Mouse (Mus musculus): ENCODE measurements at regions not wholly inside any gene's neighbourhood (a gene's known extent, or its start where the extent isn't known, plus 50 kb on each side); places are given as distances from the start of the nearest gene placed in this dataset.

DNA sequence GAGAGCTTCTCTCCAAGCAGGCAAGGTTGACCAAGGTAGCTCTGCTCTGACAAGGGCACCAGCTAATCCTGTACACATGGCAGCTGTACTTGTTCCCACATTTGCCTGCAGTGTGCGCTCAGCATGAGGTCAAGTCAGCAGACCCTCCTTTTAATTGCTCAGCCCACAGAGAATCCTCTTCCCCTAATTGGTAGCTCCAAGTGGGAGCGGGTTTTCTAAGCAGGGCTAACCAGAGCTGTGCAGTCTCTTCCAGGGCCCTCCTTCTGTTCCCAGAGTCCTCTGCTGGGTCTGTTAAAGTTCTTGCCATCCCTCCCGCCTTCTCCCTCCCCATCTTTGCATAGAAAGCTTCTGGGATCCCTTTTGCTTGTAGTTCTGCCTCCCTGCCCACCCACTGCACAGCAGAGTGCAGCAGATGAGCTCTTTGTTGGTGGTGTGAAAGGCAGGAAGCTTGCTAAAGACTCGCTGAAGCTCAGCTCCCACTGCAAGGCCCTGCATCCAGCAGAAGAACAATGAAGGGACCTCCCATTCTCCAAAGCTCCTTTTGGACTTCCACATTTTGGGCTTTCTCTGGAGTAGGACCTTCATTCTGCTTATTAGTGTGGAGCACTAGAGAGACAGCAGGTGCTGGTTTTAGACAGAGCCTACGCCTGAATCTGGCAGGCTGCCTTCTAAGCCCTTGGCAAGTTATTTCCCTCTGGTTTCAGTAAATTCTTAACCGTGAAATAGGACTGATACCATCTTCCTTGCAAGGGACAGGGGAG lies 235.3 kb upstream of the Serp2 start:
- Histone ChIP-seq H3K27me3 (replicated peaks; ENCODE audit: control insufficient read depth, insufficient read depth, low read length) (no peaks in the 10 kb centered on the region), H3K27ac (ENCODE audit: low read depth, low read length) (no peak overlapping the region), H3K4me1 (replicated peaks; ENCODE audit: control insufficient read depth, insufficient read depth, low read length) (no peaks in the 10 kb centered on the region; the same call in 1 of the 2 replicates), H3K9ac (ENCODE audit: low read depth, low read length) (no peak overlapping the region), H3K4me2 (replicated peaks; ENCODE audit: low read depth) (no peak overlapping the region), H3K4me3 (ENCODE audit: low read depth, low read length) (no peak overlapping the region), H3K36me3 (ENCODE audit: control insufficient read depth, insufficient read depth) (no peaks in the 10 kb centered on the region), H3K9me3 (ENCODE audit: control insufficient read depth) (no peaks in the 10 kb centered on the region)
- WGBS, result 59% methylated on average over 6 of the region's 6 CpGs
- ATAC-seq, result no peak
- no peak for TF ChIP-seq CTCF (IDR thresholded peaks at IDR 0.05; ENCODE audit: low read depth)

GRCm38 (mm10) chr14:76789376-76789775 lies 232.7 kb upstream of the Serp2 start:
- Histone ChIP-seq H3K27me3 (replicated peaks; ENCODE audit: control insufficient read depth, insufficient read depth, low read length) (no peaks in the 10 kb centered on the region), H3K36me3 (ENCODE audit: control insufficient read depth, insufficient read depth) (no peaks in the 10 kb centered on the region), H3K4me1 (replicated peaks; ENCODE audit: control insufficient read depth, insufficient read depth, low read length) (no peaks in the 10 kb centered on the region), H3K27ac (ENCODE audit: low read depth, low read length) (no peak overlapping the region), H3K4me2 (replicated peaks; ENCODE audit: low read depth) (no peak overlapping the region), H3K9ac (ENCODE audit: low read depth, low read length) (no peak overlapping the region), H3K9me3 (ENCODE audit: control insufficient read depth) (no peaks in the 10 kb centered on the region), H3K4me3 (ENCODE audit: low read depth, low read length) (no peak overlapping the region)
- TF ChIP-seq CTCF (IDR thresholded peaks at IDR 0.05; ENCODE audit: low read depth), result no peak
- 65% methylated on average over 7 of the region's 7 CpGs for WGBS
- ATAC-seq, result no peak

DNA sequence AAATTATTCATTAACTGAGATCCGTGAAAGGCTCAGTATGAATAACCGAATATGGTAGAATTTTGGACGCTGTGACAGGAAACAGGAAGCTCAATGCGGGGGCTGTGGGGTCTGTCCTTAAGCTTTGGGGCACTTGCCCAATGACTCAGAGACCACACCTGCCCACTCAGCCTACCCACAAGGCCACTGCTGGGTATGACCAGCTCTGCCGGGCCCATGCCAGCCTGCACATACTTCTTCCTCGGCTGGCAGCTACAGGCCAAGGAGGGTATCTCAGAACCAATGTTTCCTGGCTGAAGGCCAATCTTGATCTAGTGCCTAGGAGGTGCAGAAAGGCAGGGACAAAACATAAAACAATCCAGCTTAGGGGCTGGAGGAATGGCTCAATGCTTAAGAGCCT lies 230.9 kb upstream of the Serp2 start:
- 48% methylated on average over 6 of the region's 6 CpGs for WGBS

DNA sequence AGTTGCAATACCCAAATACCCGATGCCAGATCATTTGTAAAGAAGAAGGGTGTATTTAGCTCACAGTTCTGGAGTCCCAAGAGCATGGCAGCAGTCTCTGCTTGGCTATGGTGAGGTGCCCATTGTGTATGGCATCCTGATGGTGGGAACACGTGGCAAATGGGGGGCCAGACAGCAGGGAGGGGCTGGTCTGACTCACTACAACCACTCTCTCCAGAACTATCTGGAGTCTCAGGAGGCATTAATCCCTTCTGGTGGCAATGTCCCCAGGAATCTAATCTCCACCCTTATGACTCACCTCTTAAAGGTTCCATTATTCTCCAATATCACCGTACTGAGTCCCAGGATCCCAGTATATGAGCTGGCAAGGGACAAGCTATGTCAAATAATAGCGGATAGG lies 229.5 kb upstream of the Serp2 start:
- Histone ChIP-seq H3K4me1 (replicated peaks; ENCODE audit: control insufficient read depth, insufficient read depth, low read length) (no peaks in the 10 kb centered on the region), H3K36me3 (ENCODE audit: control insufficient read depth, insufficient read depth) (no peaks in the 10 kb centered on the region), H3K27me3 (replicated peaks; ENCODE audit: control insufficient read depth, insufficient read depth, low read length) (no peaks in the 10 kb centered on the region), H3K4me2 (replicated peaks; ENCODE audit: low read depth) (no peak overlapping the region), H3K4me3 (ENCODE audit: low read depth, low read length) (no peak overlapping the region), H3K27ac (ENCODE audit: low read depth, low read length) (no peak overlapping the region), H3K9ac (ENCODE audit: low read depth, low read length) (no peak overlapping the region), H3K9me3 (ENCODE audit: control insufficient read depth) (no peaks in the 10 kb centered on the region)
- TF ChIP-seq CTCF (IDR thresholded peaks at IDR 0.05; ENCODE audit: low read depth), result no peak
- WGBS, result 45% methylated on average over 4 of the region's 4 CpGs
- peak; percentile 58 for ATAC-seq

More for the DNA sequence above, 230.9 kb upstream of the Serp2 start:
- no peaks in the 10 kb centered on the region for H3K27me3 ChIP-seq (replicated peaks; ENCODE audit: control insufficient read depth, insufficient read depth, low read length)
- no peaks in the 10 kb centered on the region for H3K9me3 ChIP-seq (ENCODE audit: control insufficient read depth)
- H3K27ac ChIP-seq (ENCODE audit: low read depth, low read length), result no peak overlapping the region
- no peak overlapping the region for H3K9ac ChIP-seq (ENCODE audit: low read depth, low read length)
- H3K36me3 ChIP-seq (ENCODE audit: control insufficient read depth, insufficient read depth), result no peaks in the 10 kb centered on the region
- H3K4me2 ChIP-seq (replicated peaks; ENCODE audit: low read depth), result no peak overlapping the region
- ATAC-seq, result peak; percentile 40; the same call in 1 of the 2 replicates
- H3K4me1 ChIP-seq (replicated peaks; ENCODE audit: control insufficient read depth, insufficient read depth, low read length), result no peaks in the 10 kb centered on the region
- TF ChIP-seq CTCF (IDR thresholded peaks at IDR 0.05; ENCODE audit: low read depth), result no peak
- H3K4me3 ChIP-seq (ENCODE audit: low read depth, low read length), result no peak overlapping the region

DNA sequence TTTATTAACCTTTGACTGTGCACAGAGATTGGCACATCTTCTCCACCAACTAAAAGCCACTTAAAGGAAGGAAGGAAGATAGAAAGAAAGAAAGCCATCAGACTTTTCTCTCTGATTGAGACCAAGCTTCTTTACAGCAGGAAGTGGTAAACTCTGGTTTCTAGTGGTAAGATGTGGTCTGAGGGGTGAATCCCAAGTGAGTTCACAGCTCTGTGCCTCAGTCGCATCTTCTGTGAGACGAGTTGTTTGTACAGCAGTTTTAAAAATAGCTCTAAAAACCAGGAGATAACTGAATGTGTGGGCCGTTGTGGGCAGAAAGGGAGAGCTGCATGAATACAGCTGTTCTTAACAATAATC lies 224.8 kb upstream of the Serp2 start:
- H3K36me3 ChIP-seq (ENCODE audit: control insufficient read depth, insufficient read depth), result no peaks in the 10 kb centered on the region
- ATAC-seq, result no peak
- WGBS, result 45% methylated on average over 3 of the region's 3 CpGs
- TF ChIP-seq CTCF (IDR thresholded peaks at IDR 0.05; ENCODE audit: low read depth), result no peak
- no peak overlapping the region for H3K27ac ChIP-seq (ENCODE audit: low read depth, low read length)
- H3K4me1 ChIP-seq (replicated peaks; ENCODE audit: control insufficient read depth, insufficient read depth, low read length), result peaks cover 16% of the 10 kb centered on the region
- H3K27me3 ChIP-seq (replicated peaks; ENCODE audit: control insufficient read depth, insufficient read depth, low read length), result no peaks in the 10 kb centered on the region
- no peak overlapping the region for H3K4me2 ChIP-seq (replicated peaks; ENCODE audit: low read depth)
- no peak overlapping the region for H3K4me3 ChIP-seq (ENCODE audit: low read depth, low read length)
- no peak overlapping the region for H3K9ac ChIP-seq (ENCODE audit: low read depth, low read length)
- H3K9me3 ChIP-seq (ENCODE audit: control insufficient read depth), result no peaks in the 10 kb centered on the region

- Histone ChIP-seq H3K4me1 (replicated peaks; ENCODE audit: control insufficient read depth, insufficient read depth, low read length) (peaks cover 16% of the 10 kb centered on the region), H3K27me3 (replicated peaks; ENCODE audit: control insufficient read depth, insufficient read depth, low read length) (no peaks in the 10 kb centered on the region), H3K36me3 (ENCODE audit: control insufficient read depth, insufficient read depth) (no peaks in the 10 kb centered on the region), H3K4me2 (replicated peaks; ENCODE audit: low read depth) (no peak overlapping the region), H3K9ac (ENCODE audit: low read depth, low read length) (no peak overlapping the region), H3K9me3 (ENCODE audit: control insufficient read depth) (no peaks in the 10 kb centered on the region), H3K4me3 (ENCODE audit: low read depth, low read length) (no peak overlapping the region), H3K27ac (ENCODE audit: low read depth, low read length) (no peak overlapping the region)
- WGBS, result 62% methylated on average over 14 of the region's 14 CpGs
- ATAC-seq, result peak; percentile 48; the same call in 1 of the 2 replicates
- no peak for TF ChIP-seq CTCF (IDR thresholded peaks at IDR 0.05; ENCODE audit: low read depth)
Measured at GRCm38 (mm10) chr14:76780572-76781523, 224.2 kb upstream of the Serp2 start.

All from intestine, postnatal 0 days (tissue).